Mouse (Mus musculus) c-Kit-positive CD71-positive TER-119-positive erythroid progenitor cells, embryonic 14.5 days (primary cell): ENCODE measurements at regions not wholly inside any gene's neighbourhood (a gene's known extent, or its start where the extent isn't known, plus 50 kb on each side); places are given as distances from the start of the nearest gene placed in this dataset.

ENCODE experiments used
- DNase-seq: peaks from one replicate; pipeline ENCODE4 v3.0.0-alpha.2; 2013; ENCODE audit warnings: low spot score

- no peak for DNase-seq
Measured at GRCm38 (mm10) chr3:35027898-35028297, 377.7 kb downstream of the Sox2 start.

DNA sequence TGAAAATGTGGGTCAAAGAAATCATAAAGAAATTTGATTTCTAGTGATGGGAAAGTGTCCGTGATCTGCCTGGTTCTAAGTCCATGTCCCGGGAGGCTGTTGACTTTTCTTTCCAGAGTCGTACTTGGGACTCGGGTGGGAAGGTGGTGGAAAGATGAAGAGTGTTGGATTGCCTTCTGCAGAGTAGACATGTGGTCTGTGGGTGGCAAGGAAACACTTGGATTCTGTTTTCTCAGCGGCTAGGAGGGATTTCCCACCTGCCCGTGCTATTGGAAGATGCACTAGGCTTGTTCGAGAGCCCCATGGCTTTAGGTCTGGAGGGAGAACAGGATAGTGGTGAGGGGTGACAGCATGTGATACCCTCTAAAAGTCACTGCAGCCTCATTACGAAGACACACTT lies 379.7 kb downstream of the Sox2 start:
- DNase-seq = no peak

- DNase-seq = no peak
Measured at GRCm38 (mm10) chr3:35033587-35033986, 383.4 kb downstream of the Sox2 start.

- no peak for DNase-seq
Measured at GRCm38 (mm10) chr3:35035234-35035633, 385.0 kb downstream of the Sox2 start.

GRCm38 (mm10) chr3:35043705-35044104 lies 393.5 kb downstream of the Sox2 start:
- no peak for DNase-seq

DNA sequence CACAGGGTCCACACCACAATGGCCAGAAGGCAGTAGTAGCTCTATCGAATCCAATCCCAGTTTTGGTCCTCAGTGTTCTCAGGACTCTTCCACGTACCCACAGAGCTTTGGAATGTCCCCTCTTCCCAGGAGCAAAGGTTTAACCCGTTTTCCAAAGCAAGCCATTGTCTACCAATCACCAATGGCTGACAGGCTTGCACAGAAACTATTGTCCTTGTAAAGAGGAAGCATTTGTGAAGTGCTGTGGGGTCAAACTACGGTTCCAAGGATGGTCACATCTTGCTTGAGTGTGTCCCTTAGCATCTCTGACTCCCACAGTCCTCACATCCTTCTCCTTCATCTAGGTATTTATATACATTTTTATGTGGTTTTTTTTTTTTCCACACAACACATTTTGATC lies 409.2 kb downstream of the Sox2 start:
- DNase-seq = no peak

- no peak for DNase-seq
Measured at GRCm38 (mm10) chr3:35060042-35060441, 409.8 kb downstream of the Sox2 start.

- no peak for DNase-seq
Measured at GRCm38 (mm10) chr3:35066824-35067223, 416.6 kb downstream of the Sox2 start.

GRCm38 (mm10) chr3:35068586-35068985 lies 418.4 kb downstream of the Sox2 start:
- DNase-seq = no peak

- DNase-seq = no peak
Measured at GRCm38 (mm10) chr3:35071046-35071445, 420.8 kb downstream of the Sox2 start.

DNA sequence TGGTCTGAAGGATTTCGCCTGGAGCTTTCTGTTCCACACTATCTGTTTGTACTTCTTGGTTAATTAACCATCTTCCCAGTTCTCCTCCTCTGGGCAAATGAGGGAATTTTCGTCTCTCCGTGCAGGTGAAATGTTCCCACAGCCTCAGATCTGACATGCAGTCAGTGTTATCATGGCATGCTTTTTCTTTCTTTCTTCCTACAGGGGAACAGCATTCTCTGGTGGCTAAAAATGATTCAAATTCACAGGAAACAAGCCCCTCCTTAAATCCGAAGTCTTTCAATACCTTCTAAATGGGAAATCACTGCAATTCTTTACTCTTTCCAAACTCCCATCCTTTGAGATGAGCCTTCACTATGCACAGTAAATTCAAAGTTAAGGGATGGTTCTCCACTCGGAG lies 429.7 kb downstream of the Sox2 start:
- DNase-seq = no peak

DNA sequence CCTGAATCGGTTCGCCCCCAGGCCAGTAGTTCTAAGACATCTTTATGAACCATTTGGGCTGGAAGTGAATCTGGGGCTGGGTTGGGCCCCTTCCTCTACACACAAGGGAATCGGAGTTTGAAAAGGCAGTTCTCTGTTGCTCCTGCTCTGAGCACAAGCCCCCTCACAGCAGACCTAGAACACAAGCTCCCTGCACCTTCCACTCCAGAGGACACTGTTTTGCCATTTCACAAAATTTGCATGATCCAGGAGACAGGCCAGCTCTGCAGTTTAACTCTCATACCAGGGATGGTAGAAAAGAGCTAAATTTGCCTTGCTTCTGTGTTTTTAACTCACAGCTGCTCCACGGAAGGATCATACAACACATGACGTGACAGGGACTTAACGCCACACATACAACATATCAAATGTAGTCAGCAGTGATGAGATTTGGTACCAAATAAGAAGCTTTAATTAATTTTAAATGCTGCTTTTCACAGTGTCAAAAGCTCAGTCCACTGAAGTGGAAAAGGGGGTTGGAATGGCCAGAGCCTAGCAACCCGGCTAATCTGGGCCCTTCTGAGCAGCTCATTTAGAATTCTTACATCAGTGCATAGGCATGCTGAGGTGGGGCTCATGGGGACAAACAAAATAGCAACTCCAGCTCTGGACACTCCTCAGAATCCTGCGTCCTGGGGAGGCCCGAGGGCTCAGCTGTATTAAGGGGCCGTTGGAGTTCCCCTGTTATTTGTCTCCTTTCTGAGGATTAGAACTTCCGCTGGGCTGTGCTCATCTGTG lies 434.1 kb downstream of the Sox2 start:
- DNase-seq = no peak

DNA sequence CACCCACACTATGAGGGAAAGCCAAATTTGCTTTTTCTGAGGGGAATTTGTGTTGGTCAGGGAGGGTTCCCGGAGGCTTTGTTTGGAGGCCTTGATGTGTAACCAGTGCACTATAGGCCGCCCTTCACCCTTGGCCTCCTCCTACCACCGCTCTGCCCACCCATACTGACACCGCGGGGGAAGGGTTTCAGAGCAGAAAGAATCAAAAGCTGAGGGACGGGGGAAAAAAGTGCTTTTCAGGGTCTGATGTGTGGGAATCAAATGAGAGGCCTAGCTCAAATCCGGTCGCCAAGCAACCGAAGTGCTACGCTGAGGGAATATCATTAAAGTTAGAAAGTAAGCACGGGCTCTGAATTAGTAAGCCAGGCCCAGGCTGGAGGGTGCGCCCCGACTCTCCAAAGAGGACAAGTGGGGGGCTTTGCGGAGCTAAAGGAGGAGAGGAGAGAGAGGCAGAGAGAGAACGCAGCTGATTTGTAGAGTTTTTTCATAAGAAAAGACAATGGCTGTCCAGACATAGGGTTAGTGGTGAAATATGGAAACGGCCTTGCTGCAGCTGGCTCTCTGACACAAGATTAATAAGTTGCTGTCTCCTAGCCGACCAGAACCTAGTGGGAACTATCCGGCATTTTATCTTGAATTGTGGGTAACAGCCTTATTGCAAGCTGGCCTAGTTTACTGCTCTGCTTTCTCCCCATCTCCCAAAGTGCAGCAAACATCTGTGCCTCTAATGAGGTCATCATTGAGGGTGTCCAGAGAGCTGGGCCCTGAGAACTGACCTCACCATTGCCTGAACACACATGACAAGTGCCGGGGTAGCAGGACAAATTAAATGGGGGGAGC lies 438.3 kb downstream of the Sox2 start:
- DNase-seq = no peak

GRCm38 (mm10) chr3:35090496-35091133 lies 440.4 kb downstream of the Sox2 start:
- no peak for DNase-seq

- DNase-seq = no peak
Measured at GRCm38 (mm10) chr3:35093001-35093400, 442.8 kb downstream of the Sox2 start.

DNA sequence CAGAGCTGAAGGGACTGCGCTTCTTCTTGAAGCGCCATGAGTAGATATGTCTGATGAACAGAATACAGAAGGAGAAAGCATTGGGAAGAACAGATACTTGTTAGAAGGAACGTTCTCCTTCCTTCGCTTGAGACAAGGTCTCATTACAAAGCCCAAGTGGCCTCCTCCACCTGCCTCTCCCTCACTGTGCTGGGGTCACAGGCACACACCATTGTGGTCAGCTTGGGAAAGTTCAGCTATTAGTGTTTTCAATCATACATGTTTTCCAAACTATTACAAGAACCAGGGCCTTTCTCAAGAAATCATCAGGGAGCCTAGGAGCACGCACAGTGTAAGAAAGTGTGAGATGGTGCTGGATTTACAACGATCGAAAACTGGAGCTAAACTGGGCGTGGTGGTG lies 445.0 kb downstream of the Sox2 start:
- DNase-seq = no peak

DNA sequence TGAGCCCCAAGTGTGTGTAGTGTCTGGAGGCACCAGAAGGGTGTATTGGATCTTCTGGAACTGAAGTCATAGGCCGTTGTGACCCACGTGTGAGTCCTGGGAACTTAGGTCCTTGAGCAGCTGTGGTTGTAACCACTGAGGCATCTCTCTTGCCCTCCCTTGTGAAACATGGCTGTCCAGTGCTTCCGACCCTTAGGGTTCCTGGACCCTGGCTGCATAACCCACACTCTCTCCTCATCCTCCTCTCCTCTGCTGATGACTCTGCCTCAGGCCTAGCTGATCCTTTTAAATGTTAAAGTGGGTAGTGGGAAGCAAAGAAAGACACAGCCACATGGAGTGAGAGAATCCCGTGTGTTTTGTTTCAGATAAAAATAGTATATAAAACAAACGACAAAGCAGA lies 446.2 kb downstream of the Sox2 start:
- DNase-seq = no peak

GRCm38 (mm10) chr3:35097766-35098165 lies 447.6 kb downstream of the Sox2 start:
- no peak for DNase-seq

DNA sequence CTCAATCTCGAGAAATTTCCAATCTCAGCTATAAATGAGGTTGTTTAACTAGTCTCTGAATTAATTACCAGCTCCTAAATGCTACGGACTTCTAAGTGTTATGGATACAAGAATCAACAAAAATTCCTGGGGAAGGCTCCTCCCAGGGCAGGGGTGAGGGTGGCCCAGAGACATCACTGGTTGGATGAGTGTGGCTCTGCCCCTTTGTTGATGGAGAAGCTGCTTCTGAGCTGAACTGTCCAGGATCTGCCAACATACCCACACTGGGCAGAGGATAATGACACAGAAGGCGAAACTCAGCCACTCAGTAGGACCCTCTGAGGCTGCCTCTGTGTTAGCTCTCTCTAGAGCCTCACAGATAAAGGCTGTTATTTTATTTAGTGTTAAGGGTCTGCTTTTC lies 449.0 kb downstream of the Sox2 start:
- no peak for DNase-seq

GRCm38 (mm10) chr3:35099876-35100420 lies 449.7 kb downstream of the Sox2 start:
- DNase-seq = no peak

- DNase-seq = no peak
Measured at GRCm38 (mm10) chr3:35101286-35101685, 451.1 kb downstream of the Sox2 start.

DNA sequence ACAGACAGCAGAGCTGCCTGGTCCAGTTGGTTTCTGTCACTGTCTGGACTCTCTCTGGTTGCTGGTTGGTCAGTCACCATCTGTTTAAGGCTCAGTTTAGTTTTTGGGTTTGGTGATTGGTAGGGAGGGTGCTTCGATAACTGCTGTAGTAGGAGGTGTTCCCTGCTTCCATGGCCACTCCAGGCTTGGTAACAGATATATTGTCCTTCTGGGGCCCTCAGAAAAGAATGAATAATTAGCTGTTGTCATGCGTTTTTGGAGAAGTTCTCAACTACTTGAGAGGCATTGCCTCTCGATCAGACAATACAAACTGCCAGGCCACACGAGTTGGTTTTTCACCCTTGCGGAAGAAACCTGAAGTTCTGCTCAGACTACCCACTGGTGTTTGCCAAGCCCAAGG lies 451.7 kb downstream of the Sox2 start:
- no peak for DNase-seq
